Mouse (Mus musculus): ENCODE results near the gene Hist1h3c. TPM values are rescaled to one million over a fixed set of nuclear protein-coding genes. Genes with fewer than 3 reads are reported as not detected.
A peak's percentile ranks its signal among the peaks of the same experiment; 100 is the strongest.

Gene Hist1h3c
- total and polyA plus RNA-seq, 2 experiments = 0.20 to 8.0 TPM

GRCm38 (mm10) chr13:23699767-23700166 is 45.6 kb downstream of the Hist1h3c start:
- Histone ChIP-seq H3K4me1 (ENCODE audit: control insufficient read depth, insufficient read depth, low read length) (peaks cover 7% of the 10 kb centered on the region), H3K9ac (ENCODE audit: low read depth, low read length) (no peak overlapping the region), H3K36me3 (ENCODE audit: control insufficient read depth, insufficient read depth, low read length) (peaks cover 10% of the 10 kb centered on the region; the same call in 1 of the 2 replicates), H3K27me3 (ENCODE audit: control insufficient read depth, insufficient read depth, low read length) (no peaks in the 10 kb centered on the region), H3K27ac (replicated peaks; ENCODE audit: insufficient read depth, low read depth, low read length) (no peak overlapping the region), H3K79me2 (ENCODE audit: control insufficient read depth, insufficient read depth, low read length) (no peaks in the 10 kb centered on the region), H3K4me3 (ENCODE audit: insufficient read depth, low read depth, low read length) (no peak overlapping the region)
- TF ChIP-seq POLR2A (IDR thresholded peaks at IDR 0.05; ENCODE audit: extremely low read depth, insufficient read depth, low read length) = no peak
- no peak for TF ChIP-seq CTCF (IDR thresholded peaks at IDR 0.05; ENCODE audit: low read depth, low read length)
- no peak for DNase-seq (ENCODE audit: extremely low read depth, low read depth, low spot score)
- 72% methylated on average over 3 of the region's 3 CpGs for WGBS

- no peak overlapping the region for H3K4me3 ChIP-seq (ENCODE audit: insufficient read depth, low read depth, low read length)
- H3K79me2 ChIP-seq (ENCODE audit: control insufficient read depth, insufficient read depth, low read length) = no peaks in the 10 kb centered on the region
- peaks cover 7% of the 10 kb centered on the region for H3K4me1 ChIP-seq (ENCODE audit: control insufficient read depth, insufficient read depth, low read length)
- H3K27me3 ChIP-seq (ENCODE audit: control insufficient read depth, insufficient read depth, low read length) = no peaks in the 10 kb centered on the region
- DNase-seq (ENCODE audit: extremely low read depth, low read depth, low spot score) = no peak
- H3K27ac ChIP-seq (replicated peaks; ENCODE audit: insufficient read depth, low read depth, low read length) = no peak overlapping the region
- H3K36me3 ChIP-seq (ENCODE audit: control insufficient read depth, insufficient read depth, low read length) = peaks cover 5% of the 10 kb centered on the region; the same call in 1 of the 2 replicates
- TF ChIP-seq POLR2A (IDR thresholded peaks at IDR 0.05; ENCODE audit: extremely low read depth, insufficient read depth, low read length) (no peak), CTCF (IDR thresholded peaks at IDR 0.05; ENCODE audit: low read depth, low read length) (no peak)
- WGBS = 65% methylated on average over 6 of the region's 6 CpGs
- no peak overlapping the region for H3K9ac ChIP-seq (ENCODE audit: low read depth, low read length)
These were observed 46.4 kb downstream of the Hist1h3c start for GRCm38 (mm10) chr13:23698996-23699395.

- Histone ChIP-seq H3K79me2 (ENCODE audit: control insufficient read depth, insufficient read depth, low read length) (no peaks in the 10 kb centered on the region), H3K36me3 (ENCODE audit: control insufficient read depth, insufficient read depth, low read length) (peaks cover 5% of the 10 kb centered on the region; the same call in 1 of the 2 replicates), H3K4me1 (ENCODE audit: control insufficient read depth, insufficient read depth, low read length) (peaks cover 10% of the 10 kb centered on the region), H3K9ac (ENCODE audit: low read depth, low read length) (peak within 1 kb of the TSS; percentile 29), H3K4me3 (ENCODE audit: insufficient read depth, low read depth, low read length) (peak within 1 kb of the TSS; percentile 53), H3K27me3 (ENCODE audit: control insufficient read depth, insufficient read depth, low read length) (no peaks in the 10 kb centered on the region), H3K27ac (replicated peaks; ENCODE audit: insufficient read depth, low read depth, low read length) (0 out of 2 replicates have a peak within 1 kb of the TSS, but pooled peaks have one; percentile 2)
- under 1% methylated on average over 20 of the region's 22 CpGs for WGBS
- TF ChIP-seq POLR2A (IDR thresholded peaks at IDR 0.05; ENCODE audit: extremely low read depth, insufficient read depth, low read length) = peak; percentile 100
- TF ChIP-seq CTCF (IDR thresholded peaks at IDR 0.05; ENCODE audit: low read depth, low read length) = no peak
- DNase-seq (ENCODE audit: extremely low read depth, low read depth, low spot score) = peak; percentile 97
These were observed 47.1 kb downstream of the Hist1h3c start, which contains the start of gene Hist1h4c for GRCm38 (mm10) chr13:23698300-23698693. Hist1h4c (minus strand) TSS chr13:23698454.

- peak; percentile 59 for TF ChIP-seq CTCF (IDR thresholded peaks at IDR 0.05; ENCODE audit: low read depth, low read length)
- no peak for TF ChIP-seq POLR2A (IDR thresholded peaks at IDR 0.05; ENCODE audit: extremely low read depth, insufficient read depth, low read length)
- H3K27me3 ChIP-seq (ENCODE audit: control insufficient read depth, insufficient read depth, low read length) = no peaks in the 10 kb centered on the region
- H3K9ac ChIP-seq (ENCODE audit: low read depth, low read length) = peak overlapping the region; percentile 29
- 0 out of 2 replicates have a peak overlapping the region, but pooled peaks have one; percentile 2 for H3K27ac ChIP-seq (replicated peaks; ENCODE audit: insufficient read depth, low read depth, low read length)
- H3K4me3 ChIP-seq (ENCODE audit: insufficient read depth, low read depth, low read length) = peak overlapping the region; percentile 53
- H3K36me3 ChIP-seq (ENCODE audit: control insufficient read depth, insufficient read depth, low read length) = peaks cover 9% of the 10 kb centered on the region
- DNase-seq (ENCODE audit: extremely low read depth, low read depth, low spot score) = peak; percentile 71
- peaks cover 10% of the 10 kb centered on the region for H3K4me1 ChIP-seq (ENCODE audit: control insufficient read depth, insufficient read depth, low read length)
- H3K79me2 ChIP-seq (ENCODE audit: control insufficient read depth, insufficient read depth, low read length) = no peaks in the 10 kb centered on the region
- under 1% methylated on average over 24 of the region's 32 CpGs for WGBS
These were observed 47.7 kb downstream of the Hist1h3c start for GRCm38 (mm10) chr13:23697491-23698299.

GRCm38 (mm10) chr13:23696061-23696474 is 49.3 kb downstream of the Hist1h3c start:
- no peak for DNase-seq (ENCODE audit: extremely low read depth, low read depth, low spot score)
- Histone ChIP-seq H3K36me3 (ENCODE audit: control insufficient read depth, insufficient read depth, low read length) (peaks cover 16% of the 10 kb centered on the region), H3K9ac (ENCODE audit: low read depth, low read length) (no peak overlapping the region), H3K4me1 (ENCODE audit: control insufficient read depth, insufficient read depth, low read length) (peaks cover 10% of the 10 kb centered on the region), H3K4me3 (ENCODE audit: insufficient read depth, low read depth, low read length) (no peak overlapping the region), H3K79me2 (ENCODE audit: control insufficient read depth, insufficient read depth, low read length) (no peaks in the 10 kb centered on the region), H3K27me3 (ENCODE audit: control insufficient read depth, insufficient read depth, low read length) (no peaks in the 10 kb centered on the region), H3K27ac (replicated peaks; ENCODE audit: insufficient read depth, low read depth, low read length) (no peak overlapping the region)
- 72% methylated on average over 15 of the region's 15 CpGs for WGBS
- TF ChIP-seq CTCF (IDR thresholded peaks at IDR 0.05; ENCODE audit: low read depth, low read length) = no peak
- TF ChIP-seq POLR2A (IDR thresholded peaks at IDR 0.05; ENCODE audit: extremely low read depth, insufficient read depth, low read length) = no peak

GRCm38 (mm10) chr13:23695514-23695913 is 49.9 kb downstream of the Hist1h3c start, which contains the start of gene Hist1h1t:
Hist1h1t (plus strand) TSS chr13:23695814.
- Histone ChIP-seq H3K4me1 (ENCODE audit: control insufficient read depth, insufficient read depth, low read length) (peaks cover 12% of the 10 kb centered on the region), H3K9ac (ENCODE audit: low read depth, low read length) (no peak within 1 kb of the TSS), H3K27me3 (ENCODE audit: control insufficient read depth, insufficient read depth, low read length) (no peaks in the 10 kb centered on the region), H3K36me3 (ENCODE audit: control insufficient read depth, insufficient read depth, low read length) (peaks cover 18% of the 10 kb centered on the region), H3K27ac (replicated peaks; ENCODE audit: insufficient read depth, low read depth, low read length) (no peak within 1 kb of the TSS), H3K4me3 (ENCODE audit: insufficient read depth, low read depth, low read length) (no peak within 1 kb of the TSS), H3K79me2 (ENCODE audit: control insufficient read depth, insufficient read depth, low read length) (peaks cover 4% of the 10 kb centered on the region; the same call in 1 of the 2 replicates)
- 57% methylated on average over 13 of the region's 13 CpGs for WGBS
- no peak for DNase-seq (ENCODE audit: extremely low read depth, low read depth, low spot score)
- TF ChIP-seq CTCF (IDR thresholded peaks at IDR 0.05; ENCODE audit: low read depth, low read length) (no peak), POLR2A (IDR thresholded peaks at IDR 0.05; ENCODE audit: extremely low read depth, insufficient read depth, low read length) (no peak)

Other genes starting within 250 kb of the Hist1h3c start
Only the 30 nearest of the 37 such genes appear.
- gene Hist1h1d, start 192.3 kb downstream of the Hist1h3c start, total RNA-seq (2014; rRNA removed) = 2.5 and 3.0 TPM in 2 replicates
- gene Hist1h1d, start 192.3 kb downstream of the Hist1h3c start, polyA plus RNA-seq (2012; rRNA removed) = 0.02 and 0.12 TPM in 2 replicates
- gene Hist1h3e, start 183.2 kb downstream of the Hist1h3c start, total RNA-seq (2014; rRNA removed) = 19.9 and 26.8 TPM in 2 replicates
- gene Hist1h3e, start 183.2 kb downstream of the Hist1h3c start, polyA plus RNA-seq (2012; rRNA removed) = 2.1 and 2.6 TPM in 2 replicates
- 2.8 and 6.6 TPM in 2 replicates for gene Hist1h2ae, start 174.4 kb downstream of the Hist1h3c start, total RNA-seq (2014; rRNA removed)
- 0.57 TPM in 2 replicates for gene Hist1h2ae, start 174.4 kb downstream of the Hist1h3c start, polyA plus RNA-seq (2012; rRNA removed)
- gene Hist1h2bg, start 174.2 kb downstream of the Hist1h3c start, total RNA-seq (2014; rRNA removed) = 37.2 and 44.6 TPM in 2 replicates
- 4.0 and 4.4 TPM in 2 replicates for gene Hist1h2bg, start 174.2 kb downstream of the Hist1h3c start, polyA plus RNA-seq (2012; rRNA removed)
- gene Hist1h2bf, start 171.4 kb downstream of the Hist1h3c start, total RNA-seq (2014; rRNA removed) = 4.6 and 5.4 TPM in 2 replicates
- gene Hist1h2bf, start 171.4 kb downstream of the Hist1h3c start, polyA plus RNA-seq (2012; rRNA removed) = 0.39 TPM in 1 of 2 replicates, not detected in the other
- gene Hist1h2ad, start 171.2 kb downstream of the Hist1h3c start, total RNA-seq (2014; rRNA removed) = 5.4 and 11.5 TPM in 2 replicates
- 1.1 TPM in 1 of 2 replicates, not detected in the other for gene Hist1h2ad, start 171.2 kb downstream of the Hist1h3c start, polyA plus RNA-seq (2012; rRNA removed)
- gene Hist1h3d, start 169.8 kb downstream of the Hist1h3c start, total RNA-seq (2014; rRNA removed) = 3.4 and 5.9 TPM in 2 replicates
- gene Hist1h3d, start 169.8 kb downstream of the Hist1h3c start, polyA plus RNA-seq (2012; rRNA removed) = 0.48 and 0.87 TPM in 2 replicates
- gene Hist1h4d, start 164.0 kb downstream of the Hist1h3c start, total RNA-seq (2014; rRNA removed) = 162 and 174 TPM in 2 replicates
- gene Hist1h4d, start 164.0 kb downstream of the Hist1h3c start, polyA plus RNA-seq (2012; rRNA removed) = 2.1 and 2.8 TPM in 2 replicates
- gene Hist1h2be, start 124.5 kb downstream of the Hist1h3c start, total RNA-seq (2014; rRNA removed) = 5.4 and 6.6 TPM in 2 replicates
- 0.28 and 0.60 TPM in 2 replicates for gene Hist1h2be, start 124.5 kb downstream of the Hist1h3c start, polyA plus RNA-seq (2012; rRNA removed)
- gene Hist1h1e, start 123.0 kb downstream of the Hist1h3c start, total RNA-seq (2014; rRNA removed) = 22.0 and 27.0 TPM in 2 replicates
- gene Hist1h1e, start 123.0 kb downstream of the Hist1h3c start, polyA plus RNA-seq (2012; rRNA removed) = 0.73 and 0.77 TPM in 2 replicates
- 4.9 and 6.2 TPM in 2 replicates for gene Hist1h2ac, start 61.7 kb downstream of the Hist1h3c start, total RNA-seq (2014; rRNA removed)
- gene Hist1h2ac, start 61.7 kb downstream of the Hist1h3c start, polyA plus RNA-seq (2012; rRNA removed) = 0.12 and 0.22 TPM in 2 replicates
- gene Hist1h2bc, start 61.4 kb downstream of the Hist1h3c start, total RNA-seq (2014; rRNA removed) = 228 and 265 TPM in 2 replicates
- gene Hist1h2bc, start 61.4 kb downstream of the Hist1h3c start, polyA plus RNA-seq (2012; rRNA removed) = 312 and 443 TPM in 2 replicates
- gene Hist1h1t, start 49.8 kb downstream of the Hist1h3c start, total RNA-seq (2014; rRNA removed) = not detected in 2 replicates
- not detected in 2 replicates for gene Hist1h1t, start 49.8 kb downstream of the Hist1h3c start, polyA plus RNA-seq (2012; rRNA removed)
- gene Hist1h4c, start 47.1 kb downstream of the Hist1h3c start, total RNA-seq (2014; rRNA removed) = 190 and 256 TPM in 2 replicates
- 0.95 and 3.1 TPM in 2 replicates for gene Hist1h4c, start 47.1 kb downstream of the Hist1h3c start, polyA plus RNA-seq (2012; rRNA removed)
- 30.4 and 35.3 TPM in 2 replicates for gene Hfe, start 34.7 kb downstream of the Hist1h3c start, total RNA-seq (2014; rRNA removed)
- 32.6 and 40.9 TPM in 2 replicates for gene Hfe, start 34.7 kb downstream of the Hist1h3c start, polyA plus RNA-seq (2012; rRNA removed)
- gene Hist1h1c, start 6.8 kb downstream of the Hist1h3c start, total RNA-seq (2014; rRNA removed) = 43.6 and 68.1 TPM in 2 replicates
- gene Hist1h1c, start 6.8 kb downstream of the Hist1h3c start, polyA plus RNA-seq (2012; rRNA removed) = 20.9 and 31.6 TPM in 2 replicates
- gene Hist1h2bb, start 1.1 kb upstream of the Hist1h3c start, total RNA-seq (2014; rRNA removed) = 41.9 and 75.6 TPM in 2 replicates
- gene Hist1h2bb, start 1.1 kb upstream of the Hist1h3c start, polyA plus RNA-seq (2012; rRNA removed) = 0.41 and 0.55 TPM in 2 replicates
- 19.4 and 55.8 TPM in 2 replicates for gene Hist1h2ab, start 5.5 kb upstream of the Hist1h3c start, total RNA-seq (2014; rRNA removed)
- 0.45 and 1.0 TPM in 2 replicates for gene Hist1h2ab, start 5.5 kb upstream of the Hist1h3c start, polyA plus RNA-seq (2012; rRNA removed)
- 15.2 and 31.1 TPM in 2 replicates for gene Hist1h3b, start 6.7 kb upstream of the Hist1h3c start, total RNA-seq (2014; rRNA removed)
- 0.23 and 0.58 TPM in 2 replicates for gene Hist1h3b, start 6.7 kb upstream of the Hist1h3c start, polyA plus RNA-seq (2012; rRNA removed)
- 62.4 and 63.4 TPM in 2 replicates for gene Hist1h4b, start 11.4 kb upstream of the Hist1h3c start, total RNA-seq (2014; rRNA removed)
- gene Hist1h4b, start 11.4 kb upstream of the Hist1h3c start, polyA plus RNA-seq (2012; rRNA removed) = 1.2 TPM in 1 of 2 replicates, not detected in the other
- 21.0 and 54.0 TPM in 2 replicates for gene Hist1h4a, start 15.6 kb upstream of the Hist1h3c start, total RNA-seq (2014; rRNA removed)
- gene Hist1h4a, start 15.6 kb upstream of the Hist1h3c start, polyA plus RNA-seq (2012; rRNA removed) = 0.76 TPM in 1 of 2 replicates, not detected in the other
- gene Hist1h3a, start 16.8 kb upstream of the Hist1h3c start, total RNA-seq (2014; rRNA removed) = 18.3 and 43.5 TPM in 2 replicates
- gene Hist1h3a, start 16.8 kb upstream of the Hist1h3c start, polyA plus RNA-seq (2012; rRNA removed) = 2.0 TPM in 2 replicates
- 5.6 and 6.2 TPM in 2 replicates for gene Hist1h1a, start 18.1 kb upstream of the Hist1h3c start, total RNA-seq (2014; rRNA removed)
- 0.12 TPM in 1 of 2 replicates, not detected in the other for gene Hist1h1a, start 18.1 kb upstream of the Hist1h3c start, polyA plus RNA-seq (2012; rRNA removed)
- gene Trim38, start 24.3 kb upstream of the Hist1h3c start, total RNA-seq (2014; rRNA removed) = not detected in 2 replicates
- not detected in 2 replicates for gene Trim38, start 24.3 kb upstream of the Hist1h3c start, polyA plus RNA-seq (2012; rRNA removed)
- 175 and 208 TPM in 2 replicates for gene Slc17a2, start 61.4 kb upstream of the Hist1h3c start, total RNA-seq (2014; rRNA removed)
- gene Slc17a2, start 61.4 kb upstream of the Hist1h3c start, polyA plus RNA-seq (2012; rRNA removed) = 144 and 189 TPM in 2 replicates
- gene Slc17a3, start 93.8 kb upstream of the Hist1h3c start, total RNA-seq (2014; rRNA removed) = 32.8 and 38.1 TPM in 2 replicates
- 34.5 and 39.7 TPM in 2 replicates for gene Slc17a3, start 93.8 kb upstream of the Hist1h3c start, polyA plus RNA-seq (2012; rRNA removed)
- 13.3 and 20.1 TPM in 2 replicates for gene Slc17a1, start 122.1 kb upstream of the Hist1h3c start, total RNA-seq (2014; rRNA removed)
- 12.9 and 14.5 TPM in 2 replicates for gene Slc17a1, start 122.1 kb upstream of the Hist1h3c start, polyA plus RNA-seq (2012; rRNA removed)
- 22.4 and 27.4 TPM in 2 replicates for gene Slc17a4, start 169.4 kb upstream of the Hist1h3c start, total RNA-seq (2014; rRNA removed)
- 52.0 and 60.3 TPM in 2 replicates for gene Slc17a4, start 169.4 kb upstream of the Hist1h3c start, polyA plus RNA-seq (2012; rRNA removed)
- gene Hist1h2ba, start 188.6 kb upstream of the Hist1h3c start, total RNA-seq (2014; rRNA removed) = not detected in 2 replicates
- not detected in 2 replicates for gene Hist1h2ba, start 188.6 kb upstream of the Hist1h3c start, polyA plus RNA-seq (2012; rRNA removed)
- gene Hist1h2aa, start 188.9 kb upstream of the Hist1h3c start, total RNA-seq (2014; rRNA removed) = not detected in 2 replicates
- gene Hist1h2aa, start 188.9 kb upstream of the Hist1h3c start, polyA plus RNA-seq (2012; rRNA removed) = not detected in 2 replicates